Mouse (Mus musculus) CH12.LX (cell line): ENCODE measurements around the gene 2900011O08Rik. TPM values are rescaled to one million over a fixed set of nuclear protein-coding genes. Genes with fewer than 3 reads are reported as not detected.

Source experiments
- DNase-seq: peaks from one replicate; pipeline ENCODE4 v3.0.0-alpha.2; 2013; ENCODE audit errors: extremely low read depth
- H3K27ac ChIP-seq: 2 replicates; pipeline ENCODE4 v1.5.1; 2012; ENCODE audit warnings: low read depth, mild to moderate bottlenecking, control low read depth, moderate library complexity; ENCODE audit not compliant: insufficient read depth
- H3K27me3 ChIP-seq: replicated peaks from 2 replicates; pipeline ENCODE3; 2012; ENCODE audit warnings: inconsistent platforms
- H3K36me3 ChIP-seq, 2 experiments: replicated peaks in 1 of 2; 2 replicates each; pipeline versions ENCODE3 to v1.6.1; 2012; ENCODE audit warnings: inconsistent platforms in 1 of 2, low read length in 1 of 2, mild to moderate bottlenecking in 1 of 2, mixed read lengths in 1 of 2, moderate library complexity in 1 of 2; ENCODE audit not compliant: control insufficient read depth in 1 of 2, insufficient read depth in 1 of 2
- H3K4me1 ChIP-seq, 2 experiments: 2 replicates each; pipeline ENCODE4 v1.6.1; 2012; ENCODE audit warnings: inconsistent platforms in 1 of 2, moderate library complexity in 1 of 2; ENCODE audit not compliant: insufficient read depth in 2 of 2, control insufficient read depth in 1 of 2
- H3K4me2 ChIP-seq: 2 replicates; pipeline ENCODE4 v1.6.1; 2012; ENCODE audit warnings: low read depth, mild to moderate bottlenecking, control low read depth; ENCODE audit not compliant: poor library complexity, insufficient read depth, severe bottlenecking
- H3K4me3 ChIP-seq, 3 experiments: fragments of 150-350 bp in 1 of 3; sonication (generic) in 1 of 3; replicated peaks in 1 of 3; 2 replicates each; pipeline versions ENCODE3 to v1.5.1; 2011 to 2012; ENCODE audit warnings: low read depth in 2 of 3, low read length in 2 of 3, mild to moderate bottlenecking in 2 of 3, moderate library complexity in 2 of 3, control low read depth in 1 of 3, improper control_type of control experiment in 1 of 3, inconsistent platforms in 1 of 3, mixed read lengths in 1 of 3; ENCODE audit not compliant: poor library complexity in 1 of 3
- H3K79me2 ChIP-seq: replicated peaks from 2 replicates; pipeline ENCODE4 v1.6.1; 2012; ENCODE audit warnings: mild to moderate bottlenecking, moderate library complexity; ENCODE audit not compliant: control insufficient read depth, poor library complexity, insufficient read depth, severe bottlenecking; ENCODE audit errors: extremely low read depth
- H3K9ac ChIP-seq: 2 replicates; pipeline ENCODE4 v1.6.1; 2012; ENCODE audit warnings: low read depth, mild to moderate bottlenecking, control low read depth, moderate library complexity; ENCODE audit not compliant: insufficient read depth
- H3K9me3 ChIP-seq: replicated peaks from 2 replicates; pipeline ENCODE3; 2012; ENCODE audit warnings: low read length, inconsistent platforms, mixed read lengths
- BHLHE40 ChIP-seq: IDR thresholded peaks from 2 replicates; pipeline ENCODE4 v1.6.1; 2011; ENCODE audit warnings: mild to moderate bottlenecking, low read depth, low read length, improper control_type of control experiment
- CHD2 ChIP-seq: IDR thresholded peaks from 2 replicates; pipeline ENCODE4 v1.6.1; 2011; ENCODE audit warnings: low read length, improper control_type of control experiment
- E2F4 ChIP-seq: IDR thresholded peaks from 2 replicates; pipeline ENCODE4 v1.6.1; 2011; ENCODE audit warnings: low read depth, low read length, improper control_type of control experiment; ENCODE audit not compliant: insufficient replicate concordance
- ELF1 ChIP-seq: IDR thresholded peaks from 2 replicates; pipeline ENCODE4 v1.6.1; 2014; ENCODE audit warnings: low read depth, mild to moderate bottlenecking, inconsistent platforms, low read length, improper control_type of control experiment
- JUND ChIP-seq: conservative IDR thresholded peaks from 2 replicates; pipeline ENCODE4 v1.6.1; 2011; ENCODE audit warnings: low read depth, low read length, improper control_type of control experiment
- MAFK ChIP-seq: IDR thresholded peaks from 2 replicates; pipeline ENCODE4 v1.6.1; 2011; ENCODE audit warnings: low read length, improper control_type of control experiment; ENCODE audit not compliant: insufficient replicate concordance
- MAX ChIP-seq: IDR thresholded peaks from 2 replicates; pipeline ENCODE4 v1.6.1; 2011; ENCODE audit warnings: low read length, improper control_type of control experiment
- MXI1 ChIP-seq: IDR thresholded peaks from 2 replicates; pipeline ENCODE4 v1.6.1; 2011; ENCODE audit warnings: mild to moderate bottlenecking, low read depth, low read length, improper control_type of control experiment
- NRF1 ChIP-seq: IDR thresholded peaks from 2 replicates; pipeline ENCODE4 v1.6.1; 2014; ENCODE audit warnings: low read depth, mild to moderate bottlenecking, inconsistent platforms, low read length, improper control_type of control experiment, moderate library complexity
- POLR2A ChIP-seq: IDR thresholded peaks from 2 replicates; pipeline ENCODE4 v1.6.1; 2011; ENCODE audit warnings: low read depth, mild to moderate bottlenecking, improper control_type of control experiment, low read length
- POLR2AphosphoS2 ChIP-seq: IDR thresholded peaks from 2 replicates; pipeline ENCODE4 v1.6.1; 2011; ENCODE audit warnings: low read depth, low read length, improper control_type of control experiment
- RAD21 ChIP-seq: IDR thresholded peaks from 2 replicates; pipeline ENCODE4 v1.6.1; 2011; ENCODE audit warnings: low read depth, mild to moderate bottlenecking, low read length, improper control_type of control experiment, moderate library complexity
- RCOR1 ChIP-seq: conservative IDR thresholded peaks from 2 replicates; pipeline ENCODE4 v1.6.1; 2012; ENCODE audit warnings: low read depth, mild to moderate bottlenecking, inconsistent platforms, low read length, improper control_type of control experiment
- SIN3A ChIP-seq: IDR thresholded peaks from 2 replicates; pipeline ENCODE4 v1.6.1; 2012; ENCODE audit warnings: low read length, improper control_type of control experiment, inconsistent platforms
- TCF12 ChIP-seq: IDR thresholded peaks from 2 replicates; pipeline ENCODE4 v1.6.1; 2014; ENCODE audit warnings: low read depth, mild to moderate bottlenecking, inconsistent platforms, low read length, improper control_type of control experiment
- USF1 ChIP-seq: IDR thresholded peaks from 2 replicates; pipeline ENCODE4 v1.6.1; 2014; ENCODE audit warnings: low read depth, mild to moderate bottlenecking, inconsistent platforms, low read length, improper control_type of control experiment
- USF2 ChIP-seq: conservative IDR thresholded peaks from 2 replicates; pipeline ENCODE4 v1.6.1; 2011; ENCODE audit warnings: low read depth, low read length, improper control_type of control experiment
- ZC3H11A ChIP-seq: IDR thresholded peaks from 2 replicates; pipeline ENCODE4 v1.6.1; 2012; ENCODE audit warnings: low read depth, mild to moderate bottlenecking, inconsistent platforms, low read length, improper control_type of control experiment
- dilution Hi-C: fragments of 300-500 bp; cut with MboI; formaldehyde crosslinking; loops from 2 replicates; pipeline ENCODE4 v1.14.3; 2020; ENCODE audit warnings: low sequenced_read_pairs; ENCODE audit not compliant: extremely low pct_unique_long_range_greater_than_20kb, extremely low pct_ligation_motif_present
- in situ Hi-C: fragments of 300-500 bp; cut with MboI; formaldehyde crosslinking; loops from 3 replicates; pipeline ENCODE4 v1.14.3; 2019; ENCODE audit warnings: low sequenced_read_pairs, low pct_ligation_motif_present, low pct_unique_long_range_greater_than_20kb, mixed read lengths
- polyA plus RNA-seq: library from polyadenylated mRNA; unstranded; fragments of >175 nt; gene quantifications from 2 replicates; pipeline ENCODE4 v1.2.1, GENCODE M21; 2012; ENCODE audit warnings: low read depth; ENCODE audit not compliant: insufficient read length
- total RNA-seq, 2 experiments: library from RNA; depleted of rRNA; stranded (reverse); fragments of 300-350 nt in 1 of 2; fragments of >200 nt in 1 of 2; gene quantifications; 2 replicates each; pipeline ENCODE4 v1.2.3; 2012 to 2014

Gene 2900011O08Rik
- total and polyA plus RNA-seq, 3 experiments = not detected

DNA sequence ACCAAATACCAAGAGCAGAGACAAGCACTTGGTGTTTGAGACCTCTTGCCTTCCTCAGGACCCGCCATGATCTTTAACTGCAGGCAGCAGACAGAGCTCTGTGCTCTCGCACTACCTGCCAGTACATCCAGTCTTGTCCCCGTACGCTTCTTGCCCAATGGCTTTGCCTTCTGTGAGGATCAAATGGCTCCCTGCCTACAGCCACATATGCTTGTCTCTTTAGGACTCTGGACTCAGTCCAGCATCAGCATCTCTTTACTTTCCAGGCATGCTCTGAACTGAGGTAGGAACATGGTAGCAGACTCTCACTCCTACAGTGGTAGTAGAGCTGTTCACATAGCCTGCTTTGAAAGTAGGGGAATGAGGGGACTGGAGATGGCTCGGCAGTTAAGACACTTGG is 134.5 kb downstream of the 2900011O08Rik start:
- DNase-seq = no peak
- Histone ChIP-seq H3K27ac (no peak overlapping the region), H3K4me2 (no peak overlapping the region), H3K4me1 (peaks cover 6 to 15% of the 10 kb centered on the region in 2 experiments; a peak in 3 of 4 replicates), H3K9me3 (no peaks in the 10 kb centered on the region)
- in situ Hi-C loops = no loop called here
- TF ChIP-seq USF1 (no peak), USF2 (no peak), SIN3A (no peak), BHLHE40 (no peak), POLR2AphosphoS2 (no peak), E2F4 (no peak)
- TF ChIP-seq, all 38 proteins: peak for 0
- Histone ChIP-seq H3K9ac (no peak overlapping the region), H3K4me3 (no peak overlapping the region), H3K27me3 (no peaks in the 10 kb centered on the region), H3K36me3 (peaks cover 73 to 92% of the 10 kb centered on the region in 2 experiments), H3K79me2 (no peaks in the 10 kb centered on the region)
- dilution Hi-C loops = no loop called here

DNA sequence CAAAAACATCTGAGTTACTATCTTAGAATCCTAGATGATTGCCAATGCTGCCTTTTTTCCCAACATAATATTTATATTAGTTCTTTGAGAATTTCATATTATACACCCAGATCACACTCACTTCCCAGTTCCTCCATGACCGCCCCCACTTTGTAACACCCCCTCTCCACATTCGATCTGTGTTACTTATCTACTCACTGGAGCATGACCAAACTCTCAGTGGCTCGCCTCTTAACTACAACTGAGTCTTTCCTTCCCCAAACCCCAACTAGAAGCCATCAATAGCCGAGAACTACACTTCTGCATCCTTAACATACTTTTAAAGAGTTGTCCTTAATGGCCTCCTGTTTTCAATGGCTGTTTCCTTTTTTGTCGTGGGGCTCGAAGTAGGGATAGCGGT is 135.2 kb downstream of the 2900011O08Rik start:
- no peaks in the 10 kb centered on the region for H3K79me2 ChIP-seq
- no peak overlapping the region for H3K27ac ChIP-seq
- dilution Hi-C loops = no loop called here
- H3K4me2 ChIP-seq = no peak overlapping the region
- in situ Hi-C loops = no loop called here
- H3K27me3 ChIP-seq = no peaks in the 10 kb centered on the region
- TF ChIP-seq MAFK (no peak), MAX (no peak), JUND (no peak), TCF12 (no peak), RAD21 (no peak), ELF1 (no peak), RCOR1 (no peak), CHD2 (no peak), USF1 (no peak), E2F4 (no peak), POLR2AphosphoS2 (no peak), POLR2A (no peak), NRF1 (no peak), MXI1 (no peak), ZC3H11A (no peak)
- H3K4me1 ChIP-seq = peaks cover 6 to 17% of the 10 kb centered on the region in 2 experiments; a peak in 3 of 4 replicates
- H3K36me3 ChIP-seq = peaks cover 70 to 91% of the 10 kb centered on the region in 2 experiments
- H3K4me3 ChIP-seq = no peak overlapping the region
- H3K9ac ChIP-seq = no peak overlapping the region
- no peak for DNase-seq
- H3K9me3 ChIP-seq = no peaks in the 10 kb centered on the region
